Mouse (Mus musculus) forebrain, embryonic 11.5 days (tissue): ENCODE data around the gene Crlf1. TPM values are rescaled to one million over a fixed set of nuclear protein-coding genes. Genes with fewer than 3 reads are reported as not detected.

ENCODE experiments used
- ATAC-seq: fragments of 200-750 bp; cut with Nextera tagmentation; replicated peaks from 2 replicates; pipeline ENCODE4 v1.8.0; 2017; ENCODE audit warnings: moderate TSS enrichment; ENCODE audit not compliant: low FRiP score
- DNase-seq: peaks from one replicate; pipeline ENCODE4 v3.0.0-alpha.2; 2017; ENCODE audit warnings: low spot score
- H3K27ac ChIP-seq: fragments of 300-500 bp; sonication (generic); 2 replicates; pipeline ENCODE4 v1.5.1; 2014; ENCODE audit warnings: low read depth, low read length
- H3K27me3 ChIP-seq: fragments of 300-500 bp; sonication (generic); 2 replicates; pipeline ENCODE4 v1.6.1; 2014; ENCODE audit warnings: mild to moderate bottlenecking, low read length, mixed read lengths; ENCODE audit not compliant: control insufficient read depth, insufficient read depth
- H3K36me3 ChIP-seq: fragments of 300-500 bp; sonication (generic); 2 replicates; pipeline ENCODE4 v1.6.1; 2014; ENCODE audit warnings: mild to moderate bottlenecking, low read length, moderate library complexity, mixed read lengths; ENCODE audit not compliant: control insufficient read depth, insufficient read depth
- H3K4me1 ChIP-seq: fragments of 300-500 bp; sonication (generic); replicated peaks from 2 replicates; pipeline ENCODE4 v1.6.1; 2014; ENCODE audit warnings: low read length, mixed read lengths; ENCODE audit not compliant: control insufficient read depth, insufficient read depth
- H3K4me2 ChIP-seq: fragments of 300-500 bp; sonication (generic); 2 replicates; pipeline ENCODE4 v1.6.1; 2014; ENCODE audit warnings: low read depth, mild to moderate bottlenecking, low read length, moderate library complexity, mixed read lengths; ENCODE audit not compliant: severe bottlenecking
- H3K4me3 ChIP-seq: fragments of 300-500 bp; sonication (generic); 2 replicates; pipeline ENCODE4 v1.5.1; 2014; ENCODE audit warnings: low read depth, low read length
- H3K9ac ChIP-seq: fragments of 300-500 bp; sonication (generic); 2 replicates; pipeline ENCODE4 v1.6.1; 2014; ENCODE audit warnings: low read length
- H3K9me3 ChIP-seq: fragments of 300-500 bp; sonication (generic); 2 replicates; pipeline ENCODE4 v1.6.1; 2016; ENCODE audit warnings: low read length, mixed read lengths; ENCODE audit not compliant: control insufficient read depth
- WGBS: fragments of 180-500 bp; shearing (Covaris S2); extraction: QIAGEN DNeasy Blood & Tissue Kit; methylation state at CpG from one replicate; pipeline ENCODE4 v1.1.7; 2014; 5-methylcytosine and 5-hydroxymethylcytosine counted together
- polyA plus RNA-seq: library from polyadenylated mRNA; unstranded; fragments of >200 nt; fragmentation: Nextera tagmentation; extraction: Ambion mirVana; gene quantifications from 2 replicates; pipeline ENCODE4 v1.2.1, GENCODE M21; 2014

Crlf1 gene
- polyA plus RNA-seq, result 4.9 and 10.9 TPM in 2 replicates

GRCm38 (mm10) chr8:70492664-70493640 is at the start of gene Crlf1:
Gene Crlf1 (plus strand): TSS chr8:70493158.
- Histone ChIP-seq H3K27ac (no peak within 1 kb of the TSS), H3K27me3 (peaks cover 98% of the 10 kb centered on the region), H3K9me3 (no peaks in the 10 kb centered on the region), H3K4me3 (peak within 1 kb of the TSS; percentile 29), H3K4me2 (peak within 1 kb of the TSS; percentile 42), H3K36me3 (no peaks in the 10 kb centered on the region), H3K9ac (no peak within 1 kb of the TSS), H3K4me1 (peaks cover 24% of the 10 kb centered on the region)
- ATAC-seq (no peak), DNase-seq (no peak)
- WGBS, result under 1% methylated on average over 62 of the region's 93 CpGs

- H3K4me1 ChIP-seq, result peaks cover 4% of the 10 kb centered on the region; the same call in 1 of the 2 replicates
- ATAC-seq (no peak), DNase-seq (no peak)
- no peak overlapping the region for H3K27ac ChIP-seq
- H3K36me3 ChIP-seq, result no peaks in the 10 kb centered on the region
- H3K4me3 ChIP-seq, result no peak overlapping the region
- H3K4me2 ChIP-seq, result no peak overlapping the region
- no peaks in the 10 kb centered on the region for H3K9me3 ChIP-seq
- WGBS, result 90% methylated on average over 4 of the region's 4 CpGs
- no peak overlapping the region for H3K9ac ChIP-seq
- H3K27me3 ChIP-seq, result no peaks in the 10 kb centered on the region
Measured at GRCm38 (mm10) chr8:70443326-70443725, 49.6 kb upstream of the Crlf1 start.

- ATAC-seq (no peak), DNase-seq (no peak)
- Histone ChIP-seq H3K27ac (no peak overlapping the region), H3K4me1 (no peaks in the 10 kb centered on the region), H3K4me3 (no peak overlapping the region), H3K4me2 (no peak overlapping the region), H3K9ac (no peak overlapping the region), H3K27me3 (no peaks in the 10 kb centered on the region), H3K9me3 (no peaks in the 10 kb centered on the region), H3K36me3 (no peaks in the 10 kb centered on the region; the same call in 1 of the 2 replicates)
- 70% methylated on average over 1 of the region's 1 CpGs for WGBS
Measured at GRCm38 (mm10) chr8:70445988-70446387, 47.0 kb upstream of the Crlf1 start.

GRCm38 (mm10) chr8:70447639-70448420 is 45.1 kb upstream of the Crlf1 start:
- H3K4me3 ChIP-seq, result no peak overlapping the region
- H3K27ac ChIP-seq, result no peak overlapping the region
- no peak overlapping the region for H3K9ac ChIP-seq
- no peaks in the 10 kb centered on the region for H3K4me1 ChIP-seq
- no peak for DNase-seq
- ATAC-seq, result no peak
- H3K4me2 ChIP-seq, result no peak overlapping the region
- H3K9me3 ChIP-seq, result no peaks in the 10 kb centered on the region
- no peaks in the 10 kb centered on the region; the same call in 1 of the 2 replicates for H3K36me3 ChIP-seq
- 76% methylated on average over 19 of the region's 19 CpGs for WGBS
- H3K27me3 ChIP-seq, result no peaks in the 10 kb centered on the region

GRCm38 (mm10) chr8:70452196-70452966 is 40.6 kb upstream of the Crlf1 start:
- Histone ChIP-seq H3K4me3 (no peak overlapping the region), H3K9ac (no peak overlapping the region), H3K36me3 (no peaks in the 10 kb centered on the region; the same call in 1 of the 2 replicates), H3K27ac (no peak overlapping the region), H3K4me2 (no peak overlapping the region), H3K27me3 (no peaks in the 10 kb centered on the region), H3K4me1 (no peaks in the 10 kb centered on the region), H3K9me3 (no peaks in the 10 kb centered on the region)
- DNase-seq (no peak), ATAC-seq (no peak)
- WGBS, result 65% methylated on average over 52 of the region's 52 CpGs

GRCm38 (mm10) chr8:70453852-70454251 is 39.1 kb upstream of the Crlf1 start:
- no peak overlapping the region for H3K27ac ChIP-seq
- H3K4me1 ChIP-seq, result no peaks in the 10 kb centered on the region
- WGBS, result 88% methylated on average over 5 of the region's 5 CpGs
- H3K4me2 ChIP-seq, result no peak overlapping the region
- DNase-seq (no peak), ATAC-seq (no peak)
- no peaks in the 10 kb centered on the region for H3K27me3 ChIP-seq
- no peaks in the 10 kb centered on the region; the same call in 1 of the 2 replicates for H3K36me3 ChIP-seq
- no peak overlapping the region for H3K9ac ChIP-seq
- H3K9me3 ChIP-seq, result no peaks in the 10 kb centered on the region
- H3K4me3 ChIP-seq, result no peak overlapping the region

GRCm38 (mm10) chr8:70456996-70457395 is 36.0 kb upstream of the Crlf1 start:
- Histone ChIP-seq H3K9me3 (no peaks in the 10 kb centered on the region), H3K27me3 (no peaks in the 10 kb centered on the region), H3K4me1 (no peaks in the 10 kb centered on the region), H3K4me2 (no peak overlapping the region), H3K27ac (no peak overlapping the region), H3K36me3 (no peaks in the 10 kb centered on the region; the same call in 1 of the 2 replicates), H3K9ac (no peak overlapping the region), H3K4me3 (no peak overlapping the region)
- 100% methylated on average over 1 of the region's 1 CpGs for WGBS
- DNase-seq (no peak), ATAC-seq (no peak)

- H3K4me1 ChIP-seq, result no peaks in the 10 kb centered on the region
- 91% methylated on average over 6 of the region's 6 CpGs for WGBS
Measured at GRCm38 (mm10) chr8:70457882-70458281, 35.1 kb upstream of the Crlf1 start.

More at GRCm38 (mm10) chr8:70457882-70458281, 35.1 kb upstream of the Crlf1 start:
- no peak overlapping the region for H3K27ac ChIP-seq
- H3K4me3 ChIP-seq, result no peak overlapping the region
- H3K9me3 ChIP-seq, result no peaks in the 10 kb centered on the region
- no peaks in the 10 kb centered on the region for H3K27me3 ChIP-seq
- ATAC-seq (no peak), DNase-seq (no peak)
- no peak overlapping the region for H3K4me2 ChIP-seq
- no peaks in the 10 kb centered on the region for H3K36me3 ChIP-seq
- no peak overlapping the region for H3K9ac ChIP-seq
